Mouse (Mus musculus) thymus, adult 2 months (tissue): ENCODE measurements around the gene Hist2h2ab. TPM values are rescaled to one million over a fixed set of nuclear protein-coding genes. Genes with fewer than 3 reads are reported as not detected.

Source experiments
- DNase-seq: peaks from one replicate; pipeline ENCODE4 v3.0.0; 2021
- H3K27ac ChIP-seq: fragments of 200-500 bp; 2 replicates; pipeline ENCODE4 v1.5.1; 2012; ENCODE audit warnings: low read length, control low read depth; ENCODE audit not compliant: control insufficient read depth, insufficient read depth
- H3K27me3 ChIP-seq: fragments of 200-500 bp; 2 replicates; pipeline ENCODE4 v1.6.1; 2012; ENCODE audit warnings: mild to moderate bottlenecking, low read length, moderate library complexity, mixed read lengths; ENCODE audit not compliant: control insufficient read depth, insufficient read depth
- H3K36me3 ChIP-seq: fragments of 200-500 bp; 2 replicates; pipeline ENCODE4 v1.6.1; 2012; ENCODE audit warnings: mild to moderate bottlenecking, low read length, moderate library complexity; ENCODE audit not compliant: control insufficient read depth, insufficient read depth
- H3K4me1 ChIP-seq: fragments of 200-500 bp; replicated peaks from 2 replicates; pipeline ENCODE4 v1.6.1; 2012; ENCODE audit warnings: low read length; ENCODE audit not compliant: control insufficient read depth, insufficient read depth
- H3K4me3 ChIP-seq: fragments of 200-500 bp; 2 replicates; pipeline ENCODE4 v1.5.1; 2012; ENCODE audit warnings: mild to moderate bottlenecking, low read length, control low read depth, moderate library complexity; ENCODE audit not compliant: control insufficient read depth, insufficient read depth
- CTCF ChIP-seq: fragments of 200-500 bp; IDR thresholded peaks from 2 replicates; pipeline ENCODE4 v1.5.1; 2012; ENCODE audit warnings: mild to moderate bottlenecking, control low read depth, low read length, moderate library complexity, borderline replicate concordance; ENCODE audit not compliant: control insufficient read depth, poor library complexity, insufficient read depth; ENCODE audit errors: extremely low read depth
- POLR2A ChIP-seq: fragments of 200-500 bp; IDR thresholded peaks from 2 replicates; pipeline ENCODE4 v1.6.1; 2012; ENCODE audit warnings: mild to moderate bottlenecking, low read length, control low read depth, moderate library complexity; ENCODE audit not compliant: control insufficient read depth, poor library complexity, insufficient read depth; ENCODE audit errors: extremely low read depth
- WGBS: fragments of 180-500 bp; shearing (Covaris S2); methylation state at CpG from one replicate; pipeline ENCODE4 v1.1.7; 2018; 5-methylcytosine and 5-hydroxymethylcytosine counted together
- polyA plus RNA-seq: library from polyadenylated mRNA; depleted of rRNA; stranded (reverse); fragments of >200 nt; gene quantifications from 2 replicates; pipeline ENCODE4 v1.2.3, GENCODE M21; 2012

Hist2h2ab gene
- polyA plus RNA-seq, 1 experiment = 6.1 TPM

DNA sequence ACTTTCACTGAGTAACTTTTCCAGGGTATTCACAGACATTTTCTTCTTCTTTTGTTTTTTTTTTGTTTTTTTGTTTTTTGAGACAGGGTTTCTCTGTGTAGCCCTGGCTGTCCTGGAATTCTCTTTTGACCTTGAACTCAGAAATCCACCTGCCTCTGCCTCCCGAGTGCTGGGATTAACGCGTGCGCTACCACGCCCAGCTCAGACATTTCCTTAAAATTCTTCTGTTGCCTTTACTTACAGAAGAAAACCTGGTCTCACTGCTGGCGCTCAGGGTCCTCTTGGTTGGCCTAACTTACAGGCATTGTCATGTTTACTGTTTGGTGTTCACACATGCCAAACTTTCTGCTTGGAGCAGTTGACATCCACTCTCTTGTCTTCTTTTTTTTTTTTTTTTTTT, 44.4 kb upstream of the Hist2h2ab start:
- peaks cover 32% of the 10 kb centered on the region for H3K36me3 ChIP-seq
- H3K4me1 ChIP-seq = peaks cover 22% of the 10 kb centered on the region
- no peak overlapping the region for H3K27ac ChIP-seq
- WGBS = over 99% methylated on average over 6 of the region's 6 CpGs
- H3K4me3 ChIP-seq = no peak overlapping the region
- DNase-seq = no peak
- H3K27me3 ChIP-seq = no peaks in the 10 kb centered on the region
- TF ChIP-seq POLR2A (no peak), CTCF (no peak)

GRCm38 (mm10) chr3:96178427-96178826, 41.2 kb upstream of the Hist2h2ab start:
- Histone ChIP-seq H3K4me3 (no peak overlapping the region), H3K27me3 (no peaks in the 10 kb centered on the region), H3K4me1 (peaks cover 18% of the 10 kb centered on the region), H3K36me3 (peaks cover 32% of the 10 kb centered on the region), H3K27ac (no peak overlapping the region)
- DNase-seq = no peak
- 94% methylated on average over 4 of the region's 4 CpGs for WGBS
- TF ChIP-seq POLR2A (no peak), CTCF (no peak)

DNA sequence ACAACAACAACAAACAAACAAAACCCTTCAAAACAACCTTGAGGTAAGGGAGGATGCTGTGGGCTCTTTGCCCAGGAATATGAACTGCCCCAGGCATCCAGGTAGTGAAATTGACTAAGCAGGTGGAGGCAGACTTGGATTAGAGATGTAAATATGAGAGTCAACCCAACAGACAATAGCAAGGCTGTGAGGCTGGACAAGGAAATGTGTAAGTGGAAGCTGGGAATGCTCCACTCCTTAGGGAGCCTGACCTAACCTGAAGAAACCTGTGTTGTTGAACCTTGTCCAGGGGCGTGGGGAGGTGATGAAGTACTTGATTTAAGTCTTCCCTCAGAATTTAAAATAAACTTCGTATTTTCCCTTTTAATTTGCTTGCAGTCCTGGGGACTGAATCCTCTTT, 40.8 kb upstream of the Hist2h2ab start:
- Histone ChIP-seq H3K27me3 (no peaks in the 10 kb centered on the region), H3K4me1 (peaks cover 17% of the 10 kb centered on the region), H3K36me3 (peaks cover 30% of the 10 kb centered on the region), H3K4me3 (no peak overlapping the region), H3K27ac (no peak overlapping the region)
- no peak for DNase-seq
- TF ChIP-seq CTCF (no peak), POLR2A (no peak)
- 97% methylated on average over 2 of the region's 2 CpGs for WGBS

DNA sequence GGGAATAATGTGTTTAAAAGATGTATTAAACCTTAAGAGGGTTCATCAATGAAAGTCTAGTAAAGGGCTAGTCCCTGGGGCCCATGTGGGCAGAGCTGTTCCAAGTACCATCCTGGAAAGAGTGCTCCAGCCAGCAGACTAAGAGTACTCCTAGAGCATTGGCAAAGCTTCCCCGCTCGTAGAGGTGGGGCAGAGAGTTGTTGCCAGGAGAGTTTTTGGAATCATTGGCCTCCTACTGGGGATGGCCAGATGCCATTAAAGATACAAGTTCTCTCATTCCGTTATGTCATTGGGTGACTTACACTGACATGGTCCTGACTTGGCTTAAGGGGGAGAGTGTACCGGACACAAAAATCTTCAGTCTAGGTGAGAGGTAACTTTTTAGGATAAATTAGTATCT, 40.1 kb upstream of the Hist2h2ab start:
- 94% methylated on average over 4 of the region's 4 CpGs for WGBS
- DNase-seq = no peak
- Histone ChIP-seq H3K4me1 (peaks cover 15% of the 10 kb centered on the region), H3K36me3 (peaks cover 25% of the 10 kb centered on the region), H3K27ac (no peak overlapping the region), H3K4me3 (no peak overlapping the region), H3K27me3 (no peaks in the 10 kb centered on the region)
- TF ChIP-seq CTCF (no peak), POLR2A (no peak)

GRCm38 (mm10) chr3:96180727-96181477, 38.8 kb upstream of the Hist2h2ab start, which contains the start of gene Sv2a:
Gene Sv2a (plus strand): TSS chr3:96181151.
- peak; percentile 47 for DNase-seq
- peaks cover 15% of the 10 kb centered on the region for H3K4me1 ChIP-seq
- H3K27ac ChIP-seq = no peak within 1 kb of the TSS
- peaks cover 11% of the 10 kb centered on the region for H3K36me3 ChIP-seq
- TF ChIP-seq POLR2A (no peak), CTCF (no peak)
- no peaks in the 10 kb centered on the region for H3K27me3 ChIP-seq
- peak within 1 kb of the TSS; percentile 51 for H3K4me3 ChIP-seq
- WGBS = 3% methylated on average over 18 of the region's 23 CpGs

- DNase-seq = no peak
- 77% methylated on average over 12 of the region's 12 CpGs for WGBS
- Histone ChIP-seq H3K4me1 (peaks cover 15% of the 10 kb centered on the region), H3K27ac (no peak overlapping the region), H3K27me3 (no peaks in the 10 kb centered on the region), H3K4me3 (no peak overlapping the region), H3K36me3 (peaks cover 7% of the 10 kb centered on the region; the same call in 1 of the 2 replicates)
- no peak for TF ChIP-seq POLR2A
- no peak for TF ChIP-seq CTCF
Observed at GRCm38 (mm10) chr3:96181510-96182381, 37.9 kb upstream of the Hist2h2ab start.
